Mouse (Mus musculus): ENCODE measurements around the gene Magi1.

- TF ChIP-seq CTCF (IDR thresholded peaks at IDR 0.05; ENCODE audit: borderline replicate concordance, insufficient read depth, low read length) (no peak), POLR2A (IDR thresholded peaks at IDR 0.05; ENCODE audit: low read depth, low read length) (no peak)
These were observed 496.7 kb downstream of the Magi1 start for GRCm38 (mm10) chr6:93787042-93787441.
